In the genomic region with DNA sequence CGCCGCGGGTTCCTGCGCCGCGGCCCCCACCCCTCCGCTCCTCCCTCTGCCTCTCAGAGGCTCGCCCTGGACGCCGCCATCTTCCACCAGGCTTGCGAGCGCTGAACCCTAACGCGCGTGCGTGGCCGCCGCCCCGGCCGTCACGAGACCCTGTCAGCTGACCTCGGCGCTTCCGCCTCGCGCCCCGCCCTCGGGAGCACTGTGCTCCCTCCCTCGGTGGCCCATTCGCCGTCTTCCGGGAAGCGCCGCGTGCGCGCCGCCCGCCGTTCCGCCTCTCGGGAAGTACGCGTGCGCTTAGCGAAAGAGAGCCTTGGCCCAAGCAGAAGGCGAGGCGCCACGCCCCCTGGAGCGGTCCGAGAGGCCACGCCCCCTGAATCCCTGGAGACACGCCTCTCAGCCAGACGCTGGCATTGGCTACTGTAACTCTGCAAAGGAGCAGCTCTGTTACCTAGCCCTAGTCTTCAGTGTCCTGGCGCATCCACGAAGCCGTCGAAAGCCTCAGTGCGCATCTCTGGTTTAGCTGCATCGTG, we compare ENCODE assay signal across 7 mouse cellular contexts. TPM values are rescaled to one million over a fixed set of nuclear protein-coding genes. Genes with fewer than 3 reads are reported as not detected.
DNase-seq lines count a peak whose midpoint lies in the region; ATAC-seq lines count a peak whose summit lies in the region.

A gene (minus strand): TSS at position 108 of the 530 bp plus-strand sequence.

- peaks cover 18% of the 10 kb centered on the region for H3K4me1 ChIP-seq in embryonic facial prominence, embryonic 12.5 days
- H3K4me1 ChIP-seq in limb, embryonic 11.5 days (ENCODE audit: control insufficient read depth, insufficient read depth, low read length): peaks cover 7% of the 10 kb centered on the region; the same call in 1 of the 2 replicates
- peaks cover 16% of the 10 kb centered on the region for H3K4me1 ChIP-seq in midbrain, embryonic 14.5 days (ENCODE audit: control insufficient read depth, insufficient read depth, low read length)

- peak; percentile 97 for ATAC-seq in embryonic facial prominence, embryonic 12.5 days (ENCODE audit: insufficient number of reproducible peaks, insufficient read depth, low FRiP score, low TSS enrichment)
- ATAC-seq in limb, embryonic 11.5 days (ENCODE audit: insufficient number of reproducible peaks, low FRiP score, low TSS enrichment, low read depth): peak; percentile 97
- peak; percentile 97 for ATAC-seq in midbrain, embryonic 14.5 days (ENCODE audit: low FRiP score, low TSS enrichment)

- peak within 1 kb of the TSS; percentile 89 for H3K27ac ChIP-seq in embryonic facial prominence, embryonic 12.5 days
- H3K27ac ChIP-seq in limb, embryonic 11.5 days (replicated peaks; ENCODE audit: low read depth, low read length): peak within 1 kb of the TSS; percentile 75; the same call in 1 of the 2 replicates
- H3K27ac ChIP-seq in midbrain, embryonic 14.5 days (replicated peaks; ENCODE audit: low read depth, low read length): peak within 1 kb of the TSS; percentile 90

- peak within 1 kb of the TSS; percentile 82 for H3K4me2 ChIP-seq in embryonic facial prominence, embryonic 12.5 days (replicated peaks)
- peak within 1 kb of the TSS; percentile 74 for H3K4me2 ChIP-seq in limb, embryonic 11.5 days (ENCODE audit: low read depth, severe bottlenecking)
- H3K4me2 ChIP-seq in midbrain, embryonic 14.5 days (ENCODE audit: low read length): peak within 1 kb of the TSS; percentile 86

- H3K9ac ChIP-seq in embryonic facial prominence, embryonic 12.5 days: peak within 1 kb of the TSS; percentile 79
- H3K9ac ChIP-seq in limb, embryonic 11.5 days (ENCODE audit: low read length): peak within 1 kb of the TSS; percentile 89
- peak within 1 kb of the TSS; percentile 82 for H3K9ac ChIP-seq in midbrain, embryonic 14.5 days (replicated peaks; ENCODE audit: low read length)

- peak within 1 kb of the TSS; percentile 80 for H3K4me3 ChIP-seq in embryonic facial prominence, embryonic 12.5 days
- peak within 1 kb of the TSS; percentile 93 for H3K4me3 ChIP-seq in limb, embryonic 11.5 days (ENCODE audit: low read depth, low read length)
- peak within 1 kb of the TSS; percentile 94 for H3K4me3 ChIP-seq in midbrain, embryonic 14.5 days (replicated peaks; ENCODE audit: low read depth, low read length)

- peak; percentile 98 for DNase-seq in adrenal gland, postnatal 25 days
- peak; percentile 100 for DNase-seq in heart, adult 11 months
- DNase-seq in kidney, adult 18-20 months: peak; percentile 100
- peak; percentile 97 for DNase-seq in limb, embryonic 11.5 days (ENCODE audit: low spot score)
- peak; percentile 99 for DNase-seq in midbrain, embryonic 14.5 days
- peak; percentile 99 for DNase-seq in spleen, adult 18-20 months

- H3K36me3 ChIP-seq in embryonic facial prominence, embryonic 12.5 days: no peaks in the 10 kb centered on the region
- H3K36me3 ChIP-seq in limb, embryonic 11.5 days (ENCODE audit: control insufficient read depth, insufficient read depth, low read length): no peaks in the 10 kb centered on the region
- no peaks in the 10 kb centered on the region for H3K36me3 ChIP-seq in midbrain, embryonic 14.5 days (ENCODE audit: control insufficient read depth, insufficient read depth, low read length)

- WGBS in embryonic facial prominence, embryonic 12.5 days: under 1% methylated on average over 59 of the region's 60 CpGs
- under 1% methylated on average over 59 of the region's 60 CpGs for WGBS in limb, embryonic 11.5 days
- under 1% methylated on average over 60 of the region's 60 CpGs for WGBS in midbrain, embryonic 14.5 days

- no peaks in the 10 kb centered on the region for H3K27me3 ChIP-seq in embryonic facial prominence, embryonic 12.5 days
- no peaks in the 10 kb centered on the region for H3K27me3 ChIP-seq in limb, embryonic 11.5 days (ENCODE audit: control insufficient read depth, insufficient read depth, low read length)
- H3K27me3 ChIP-seq in midbrain, embryonic 14.5 days (ENCODE audit: control insufficient read depth, insufficient read depth, low read length): no peaks in the 10 kb centered on the region

- no peaks in the 10 kb centered on the region for H3K9me3 ChIP-seq in embryonic facial prominence, embryonic 12.5 days
- no peaks in the 10 kb centered on the region for H3K9me3 ChIP-seq in limb, embryonic 11.5 days (ENCODE audit: control insufficient read depth, low read length)
- H3K9me3 ChIP-seq in midbrain, embryonic 14.5 days (ENCODE audit: control insufficient read depth, low read length): no peaks in the 10 kb centered on the region

RNA-seq across cellular contexts. Expression of the gene that starts here (rescaled TPM):
- total RNA-seq in adrenal gland, postnatal 25 days (2021): 40.5 and 49.8 TPM in 2 replicates
- 23.4 and 26.1 TPM in 2 replicates for polyA plus RNA-seq in embryonic facial prominence, embryonic 12.5 days (2016; fragmentation: Nextera tagmentation; extraction: Ambion mirVana)
- 27.3 and 27.7 TPM in 2 replicates for polyA plus RNA-seq in limb, embryonic 11.5 days (2014; fragmentation: Nextera tagmentation; extraction: Ambion mirVana)
- polyA plus RNA-seq in midbrain, embryonic 14.5 days (2014; fragmentation: Nextera tagmentation; extraction: Ambion mirVana): 27.6 and 32.0 TPM in 2 replicates

Comparison
In these comparisons a context has a peak if more than half of its experiments do, and no peak if none do; other contexts are left out.
1. Peak in every context shown above with its lines: DNase-seq, ATAC-seq, H3K4me3 ChIP-seq and H3K27ac ChIP-seq.